Mouse (Mus musculus): ENCODE data around the gene Rhoj. TPM values are rescaled to one million over a fixed set of nuclear protein-coding genes. Genes with fewer than 3 reads are reported as not detected.

Rhoj gene
- under 1 TPM; 0.60 to 0.67 TPM for total RNA-seq (2023)

GRCm38 (mm10) chr12:75307961-75308951, at the start of gene Rhoj:
Rhoj (plus strand) TSS chr12:75308322.

GRCm38 (mm10) chr12:75416681-75417080, 108.6 kb downstream of the Rhoj start, which contains the start of gene Gphb5:
Gphb5 (minus strand) TSS chr12:75416781.

Other genes with a start within 250 kb of the Rhoj start
- gene Kcnh5, start 131.0 kb upstream of the Rhoj start, total RNA-seq (2023): not detected
- gene Gphb5, start 108.5 kb downstream of the Rhoj start, total RNA-seq (2023): not detected

All from neutrophil, adult 59 days (primary cell).